In the genomic region with DNA sequence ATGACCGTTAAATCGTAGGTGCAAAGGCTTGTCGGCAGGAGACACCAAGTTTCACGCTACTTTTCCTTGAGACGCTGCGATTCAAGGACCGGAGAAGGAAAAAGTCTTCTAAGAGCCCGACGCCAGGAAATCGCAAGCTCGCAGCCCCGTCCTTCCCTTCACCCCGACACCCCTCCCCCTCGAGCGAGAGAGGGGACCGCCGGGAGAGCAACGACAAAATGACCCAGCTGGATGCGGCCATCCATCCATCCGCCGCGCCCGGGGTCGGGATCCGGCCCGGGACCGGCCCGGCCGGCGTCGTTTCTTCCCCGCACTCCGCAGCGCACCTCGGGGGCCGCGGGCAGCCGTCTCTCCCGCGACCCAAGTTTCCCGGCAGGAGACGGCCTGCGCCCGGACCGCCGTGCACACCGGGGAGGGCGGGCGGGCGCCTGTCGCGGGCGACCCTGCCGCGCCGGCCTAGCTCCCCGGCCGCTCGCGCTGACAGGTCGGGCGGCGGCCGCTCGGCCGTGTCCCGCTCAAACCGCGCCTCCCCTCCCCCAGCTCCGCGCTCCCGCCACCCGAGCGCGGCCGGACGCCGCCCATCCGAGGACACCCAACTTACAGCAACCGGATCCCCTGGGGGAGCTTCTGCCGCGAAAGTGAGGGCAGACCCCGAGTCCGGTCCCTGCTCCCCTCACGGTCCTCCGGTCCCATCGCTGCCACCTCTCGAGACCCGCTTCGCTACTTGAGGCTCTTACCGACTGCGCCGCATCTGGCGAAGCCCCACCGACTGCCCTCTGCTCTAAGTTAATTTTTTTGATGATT, we compare ENCODE assay signal across 8 mouse cellular contexts. TPM values are rescaled to one million over a fixed set of nuclear protein-coding genes. Genes with fewer than 3 reads are reported as not detected.
DNase-seq lines count a peak whose midpoint lies in the region; ATAC-seq and TF ChIP-seq lines count a peak whose summit lies in the region.

No protein-coding gene starts in this region.

- intact Hi-C loops in gastrocnemius, postnatal 14 days (cut with DNase I; ENCODE audit: low total_unique reads), result loop anchor here (5.0 kb wide), 1 partner anchor 34 kb away; no protein-coding TSS in a partner anchor

- peak overlapping the region; percentile 94 for H3K9ac ChIP-seq in intestine, embryonic 16.5 days (ENCODE audit: low read depth, low read length)
- peak overlapping the region; percentile 100 for H3K9ac ChIP-seq in liver, embryonic 12.5 days
- peak overlapping the region; percentile 89 for H3K9ac ChIP-seq in stomach, embryonic 16.5 days (ENCODE audit: low read length)

- peak overlapping the region; percentile 99 for H3ac ChIP-seq in myocyte (ENCODE audit: control insufficient read depth, insufficient read length)

- no peaks in the 10 kb centered on the region for H3K9me3 ChIP-seq in intestine, embryonic 16.5 days (ENCODE audit: control insufficient read depth, low read length)
- no peaks in the 10 kb centered on the region for H3K9me3 ChIP-seq in liver, embryonic 12.5 days (replicated peaks)
- H3K9me3 ChIP-seq in stomach, embryonic 16.5 days (replicated peaks; ENCODE audit: control insufficient read depth, low read length), result no peaks in the 10 kb centered on the region

- H3K4me3 ChIP-seq in layer of hippocampus, adult 2 months, result peak overlapping the region; percentile 80
- peak overlapping the region; percentile 90 for H3K4me3 ChIP-seq in intestine, embryonic 16.5 days (ENCODE audit: low read length)
- peak overlapping the region; percentile 97 for H3K4me3 ChIP-seq in liver, embryonic 12.5 days
- peak overlapping the region; percentile 95 for H3K4me3 ChIP-seq in myocyte
- peak overlapping the region; percentile 76 for H3K4me3 ChIP-seq in stomach, embryonic 16.5 days (replicated peaks; ENCODE audit: low read length)

- TF ChIP-seq POLR2A in myocyte (IDR thresholded peaks at IDR 0.05; ENCODE audit: insufficient read length, low read depth), result no peak

- peak; percentile 11 to 16 for DNase-seq in layer of hippocampus, adult 2 months (ENCODE audit: low spot score in 2 of 2)
- no peak for DNase-seq in layer of hippocampus, adult 9-10 months (ENCODE audit: low spot score)
- DNase-seq in cerebellum, postnatal 4 days (ENCODE audit: low spot score in 2 of 2), result peak; percentile 22 to 36
- DNase-seq in gastrocnemius, postnatal 14 days, result peak; percentile 59

- H3K36me3 ChIP-seq in intestine, embryonic 16.5 days (ENCODE audit: control insufficient read depth, insufficient read depth, low read length), result no peaks in the 10 kb centered on the region
- peaks cover 2% of the 10 kb centered on the region for H3K36me3 ChIP-seq in liver, embryonic 12.5 days
- no peaks in the 10 kb centered on the region for H3K36me3 ChIP-seq in myocyte (ENCODE audit: control insufficient read depth, insufficient read depth)
- H3K36me3 ChIP-seq in stomach, embryonic 16.5 days (ENCODE audit: control insufficient read depth, insufficient read depth, low read length), result no peaks in the 10 kb centered on the region

- peak; percentile 78 for ATAC-seq in intestine, embryonic 16.5 days
- peak; percentile 76 for ATAC-seq in liver, embryonic 12.5 days
- ATAC-seq in stomach, embryonic 16.5 days (ENCODE audit: insufficient read depth, low FRiP score), result peak; percentile 77

- H3K79me2 ChIP-seq in myocyte (ENCODE audit: control insufficient read depth, insufficient read depth), result peaks cover 57% of the 10 kb centered on the region

- H3K4me2 ChIP-seq in intestine, embryonic 16.5 days (ENCODE audit: low read depth, low read length), result peak overlapping the region; percentile 57
- H3K4me2 ChIP-seq in liver, embryonic 12.5 days, result peak overlapping the region; percentile 87
- peak overlapping the region; percentile 57 for H3K4me2 ChIP-seq in myocyte (ENCODE audit: low read depth)
- peak overlapping the region; percentile 74 for H3K4me2 ChIP-seq in stomach, embryonic 16.5 days (ENCODE audit: low read depth, low read length)

- under 1% methylated on average over 76 of the region's 95 CpGs for WGBS in intestine, embryonic 16.5 days
- under 1% methylated on average over 83 of the region's 95 CpGs for WGBS in liver, embryonic 12.5 days (ENCODE audit: insufficient replicate concordance)
- WGBS in stomach, embryonic 16.5 days, result under 1% methylated on average over 85 of the region's 95 CpGs

- peak overlapping the region; percentile 88 for H3K27ac ChIP-seq in layer of hippocampus, adult 2 months
- peak overlapping the region; percentile 96 for H3K27ac ChIP-seq in intestine, embryonic 16.5 days (ENCODE audit: low read length)
- peak overlapping the region; percentile 97 for H3K27ac ChIP-seq in liver, embryonic 12.5 days
- peak overlapping the region; percentile 95 for H3K27ac ChIP-seq in stomach, embryonic 16.5 days (ENCODE audit: low read length)

- H3K27me3 ChIP-seq in intestine, embryonic 16.5 days (replicated peaks; ENCODE audit: control insufficient read depth, insufficient read depth, low read length), result no peaks in the 10 kb centered on the region
- H3K27me3 ChIP-seq in liver, embryonic 12.5 days (replicated peaks), result no peaks in the 10 kb centered on the region
- H3K27me3 ChIP-seq in myocyte (ENCODE audit: control insufficient read depth, insufficient read depth, insufficient read length), result no peaks in the 10 kb centered on the region
- H3K27me3 ChIP-seq in stomach, embryonic 16.5 days (ENCODE audit: control insufficient read depth, insufficient read depth, low read length), result no peaks in the 10 kb centered on the region

- TF ChIP-seq CTCF in layer of hippocampus, adult 2 months (conservative IDR thresholded peaks at IDR 0.05), result no peak

- H3K4me1 ChIP-seq in intestine, embryonic 16.5 days (ENCODE audit: control insufficient read depth, insufficient read depth, low read length), result peaks cover 4% of the 10 kb centered on the region; the same call in 1 of the 2 replicates
- peaks cover 33% of the 10 kb centered on the region for H3K4me1 ChIP-seq in liver, embryonic 12.5 days
- H3K4me1 ChIP-seq in stomach, embryonic 16.5 days (ENCODE audit: control insufficient read depth, insufficient read depth, low read length), result 0 out of 2 replicates have a peak, but pooled peaks cover 6% of the 10 kb centered on the region

TF ChIP-seq in myocyte, 11 proteins besides CTCF, POLR2A, EP300 and RAD21:
- TF ChIP-seq E2F4 (IDR thresholded peaks at IDR 0.05; ENCODE audit: insufficient read depth), result peak; percentile 3
- TF ChIP-seq MYOG (IDR thresholded peaks at IDR 0.05; ENCODE audit: control insufficient read depth in 1 of 3, insufficient read depth in 1 of 3, insufficient read length in 2 of 3, low read depth in 2 of 3), result no peak

RNA-seq across cellular contexts. Expression of gene Kcnrg, which starts 40.8 kb away (rescaled TPM):
- total RNA-seq in layer of hippocampus, adult 2 months (2021), result 1 to 10 TPM; 1.0 to 1.1 TPM
- under 1 TPM; 0.16 to 0.27 TPM for total RNA-seq in gastrocnemius, postnatal 14 days (2021)
- polyA plus RNA-seq in intestine, embryonic 16.5 days (2015; fragmentation: Nextera tagmentation; extraction: Ambion mirVana), result 0.44 and 0.45 TPM in 2 replicates
- 0.41 and 0.42 TPM in 2 replicates for polyA plus RNA-seq in liver, embryonic 12.5 days (2016; fragmentation: Nextera tagmentation; extraction: Ambion mirVana)
- polyA plus RNA-seq in myocyte (2012; fragmentation: generic; extraction: Trizol), result 0.16 TPM
- polyA plus RNA-seq in stomach, embryonic 16.5 days (2015; fragmentation: Nextera tagmentation; extraction: Ambion mirVana), result 0.81 and 1.0 TPM in 2 replicates

RNA-seq across cellular contexts. Expression of gene Trim13, which starts 50.0 kb away (rescaled TPM):
- total RNA-seq in layer of hippocampus, adult 2 months (2021), result 10 to 100 TPM; 11.4 to 12.4 TPM
- 10 to 100 TPM in 1 of 2 experiments, 1 to 10 TPM in 1; 8.0 to 15.8 TPM for total RNA-seq in gastrocnemius, postnatal 14 days (2021)
- 8.6 and 10.1 TPM in 2 replicates for polyA plus RNA-seq in intestine, embryonic 16.5 days (2015; fragmentation: Nextera tagmentation; extraction: Ambion mirVana)
- polyA plus RNA-seq in liver, embryonic 12.5 days (2016; fragmentation: Nextera tagmentation; extraction: Ambion mirVana), result 6.9 and 7.7 TPM in 2 replicates
- 6.7 TPM for polyA plus RNA-seq in myocyte (2012; fragmentation: generic; extraction: Trizol)
- 22.6 and 26.3 TPM in 2 replicates for polyA plus RNA-seq in stomach, embryonic 16.5 days (2015; fragmentation: Nextera tagmentation; extraction: Ambion mirVana)
